Mouse (Mus musculus) spleen, adult 10 weeks (tissue): ENCODE data around the gene Tagln. TPM values are rescaled to one million over a fixed set of nuclear protein-coding genes. Genes with fewer than 3 reads are reported as not detected.

Source experiments
- polyA plus RNA-seq: library from polyadenylated mRNA; stranded (reverse); fragments of 350-450 nt; fragmentation: Illumina TruSeq; extraction: RNeasy Lipid Tissue Mini Kit (QIAGEN cat#74804); gene quantifications from one replicate; pipeline ENCODE4 v1.2.3, GENCODE M21; 2015; ENCODE audit warnings: low replicate concordance; ENCODE audit not compliant: insufficient read depth

The Tagln gene
- polyA plus RNA-seq: 124 TPM

GRCm38 (mm10) chr9:45935628-45936210 lies at the start of gene Tagln:
Gene Tagln (minus strand): TSS chr9:45936058.

GRCm38 (mm10) chr9:45955107-45955963 lies 19.5 kb upstream of the Tagln start, which contains the start of gene Sidt2:
Gene Sidt2 (minus strand): TSS chr9:45955258.

GRCm38 (mm10) chr9:45906355-45907077 lies 29.3 kb downstream of the Tagln start, which contains the start of the genes Pcsk7 and Rnf214:
Gene Pcsk7 (plus strand): TSS chr9:45906497.
Gene Rnf214 (minus strand): TSS chr9:45906911.

Other genes starting within 250 kb of the Tagln start
- 9.8 TPM for gene Cep164, start 107.4 kb downstream of the Tagln start, polyA plus RNA-seq
- 5.7 TPM for gene Bace1, start 97.5 kb downstream of the Tagln start, polyA plus RNA-seq
- gene Pcsk7, start 29.6 kb downstream of the Tagln start, polyA plus RNA-seq: 22.6 TPM
- gene Rnf214, start 29.1 kb downstream of the Tagln start, polyA plus RNA-seq: 34.1 TPM
- 59.0 TPM for gene Sidt2, start 19.2 kb upstream of the Tagln start, polyA plus RNA-seq
- 54.5 TPM for gene Pafah1b2, start 76.6 kb upstream of the Tagln start, polyA plus RNA-seq
- gene Sik3, start 76.8 kb upstream of the Tagln start, polyA plus RNA-seq: 17.3 TPM